Mouse (Mus musculus) embryonic facial prominence, embryonic 10.5 days (tissue): Measurements from ENCODE around the gene Kif20b. TPM values are rescaled to one million over a fixed set of nuclear protein-coding genes. Genes with fewer than 3 reads are reported as not detected.
A peak's percentile ranks its signal among the peaks of the same experiment; 100 is the strongest.

ENCODE experiments used
- DNase-seq: peaks from one replicate; pipeline ENCODE4 v3.0.0-alpha.2; 2017; ENCODE audit warnings: low spot score
- H3K27ac ChIP-seq: fragments of 300-500 bp; sonication (generic); replicated peaks from 2 replicates; pipeline ENCODE4 v1.5.1; 2016; ENCODE audit warnings: mild to moderate bottlenecking
- H3K27me3 ChIP-seq: fragments of 300-500 bp; sonication (generic); replicated peaks from 2 replicates; pipeline ENCODE4 v1.6.1; 2016; ENCODE audit warnings: low read depth, mild to moderate bottlenecking; ENCODE audit not compliant: poor library complexity, severe bottlenecking
- H3K36me3 ChIP-seq: fragments of 300-500 bp; sonication (generic); replicated peaks from 2 replicates; pipeline ENCODE4 v1.6.1; 2016; ENCODE audit warnings: mild to moderate bottlenecking, moderate library complexity
- H3K4me1 ChIP-seq: fragments of 300-500 bp; sonication (generic); 2 replicates; pipeline ENCODE4 v1.6.1; 2016
- H3K4me3 ChIP-seq: fragments of 300-500 bp; sonication (generic); 2 replicates; pipeline ENCODE4 v1.5.1; 2016; ENCODE audit warnings: mild to moderate bottlenecking, moderate library complexity
- H3K9me3 ChIP-seq: fragments of 300-500 bp; sonication (generic); 2 replicates; pipeline ENCODE4 v1.6.1; 2016; ENCODE audit warnings: mild to moderate bottlenecking
- WGBS: fragments of 180-500 bp; shearing (Covaris S2); methylation state at CpG from one replicate; pipeline ENCODE4 v1.1.7; 2016; 5-methylcytosine and 5-hydroxymethylcytosine counted together
- polyA plus RNA-seq: library from polyadenylated mRNA; unstranded; fragments of >200 nt; fragmentation: Nextera tagmentation; extraction: Ambion mirVana; gene quantifications from 2 replicates; pipeline ENCODE4 v1.2.1, GENCODE M21; 2016

Gene Kif20b
- polyA plus RNA-seq, result 86.6 and 89.8 TPM in 2 replicates

DNA sequence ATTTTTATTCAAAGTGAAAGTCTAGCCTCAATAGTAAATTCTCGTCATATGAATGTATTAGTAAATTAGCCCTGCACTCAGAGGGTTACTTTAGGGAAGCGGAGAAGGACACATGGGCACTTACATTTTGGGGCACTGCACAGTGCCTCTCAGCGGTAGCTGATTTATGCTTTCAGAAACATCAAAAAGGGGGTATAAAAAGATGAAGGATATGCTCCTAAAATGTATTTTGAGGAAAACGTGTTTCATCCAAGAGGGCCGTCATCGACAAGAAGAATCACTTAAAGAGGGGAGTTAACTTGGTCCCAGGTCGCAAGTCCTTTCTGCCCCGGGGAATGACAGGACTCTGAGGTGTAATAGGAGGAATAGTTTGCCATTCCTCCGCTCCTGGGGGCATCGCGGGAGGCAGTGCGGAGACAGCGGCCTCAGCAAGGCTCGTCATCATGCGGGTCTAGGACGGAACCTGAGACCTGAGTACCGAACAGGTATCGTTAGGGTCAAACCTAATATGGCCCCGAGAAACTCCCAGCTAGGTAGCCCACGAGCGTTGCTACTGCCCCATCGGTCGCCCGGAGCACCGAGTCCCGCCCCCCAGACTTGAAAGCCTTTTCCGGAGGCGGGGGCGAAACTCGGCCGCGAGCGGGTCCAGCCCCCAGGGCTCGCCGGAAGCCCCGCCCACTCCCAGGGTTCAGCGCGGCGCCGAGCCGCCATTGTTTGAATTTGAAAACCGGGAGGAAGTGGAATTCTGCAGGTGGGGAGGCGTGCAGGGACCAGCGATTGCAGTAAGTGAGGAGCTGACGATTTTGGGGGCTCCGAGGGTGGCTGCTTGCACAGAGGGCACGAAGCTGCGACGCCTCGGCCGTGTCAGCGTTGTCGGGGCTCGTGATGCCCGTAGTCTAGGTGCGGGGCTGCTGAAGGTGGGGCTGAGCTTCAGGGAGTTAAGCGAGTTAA lies at the start of gene Kif20b:
Gene Kif20b (plus strand): TSS at position 710 of the 951 bp plus-strand sequence.
- Histone ChIP-seq H3K27me3 (no peaks in the 10 kb centered on the region), H3K4me1 (0 out of 2 replicates have a peak, but pooled peaks cover 2% of the 10 kb centered on the region), H3K27ac (peak within 1 kb of the TSS; percentile 91), H3K36me3 (peaks cover 28% of the 10 kb centered on the region), H3K9me3 (no peaks in the 10 kb centered on the region), H3K4me3 (peak within 1 kb of the TSS; percentile 89)
- under 1% methylated on average over 57 of the region's 57 CpGs for WGBS
- DNase-seq, result peak; percentile 95

DNA sequence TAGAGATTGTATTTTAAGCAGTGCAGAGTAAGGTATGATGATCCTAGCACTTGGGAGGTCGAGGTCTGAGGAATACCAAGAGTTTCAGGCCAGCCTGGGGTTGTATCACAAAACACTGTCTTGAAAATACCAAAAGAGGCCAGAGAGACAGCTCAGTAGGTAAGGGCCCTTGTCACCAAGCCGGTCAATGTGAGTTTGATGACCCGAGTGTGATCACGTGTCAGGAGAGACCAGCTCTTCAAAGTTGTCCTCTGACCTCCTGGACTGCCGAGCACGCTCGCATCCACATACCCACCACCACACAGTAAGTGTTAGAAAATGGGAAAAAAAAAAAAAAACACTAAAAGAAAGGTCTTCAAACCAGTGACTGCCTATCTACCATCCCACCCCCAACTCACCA lies 45.5 kb upstream of the Kif20b start:
- Histone ChIP-seq H3K4me1 (peaks cover 24% of the 10 kb centered on the region), H3K27ac (no peak overlapping the region), H3K4me3 (no peak overlapping the region), H3K36me3 (no peaks in the 10 kb centered on the region), H3K27me3 (0 out of 2 replicates have a peak, but pooled peaks cover 3% of the 10 kb centered on the region), H3K9me3 (no peaks in the 10 kb centered on the region)
- WGBS, result 84% methylated on average over 7 of the region's 7 CpGs
- DNase-seq, result no peak

- H3K4me3 ChIP-seq, result peak overlapping the region; percentile 90
- peak; percentile 87 for DNase-seq
- H3K36me3 ChIP-seq, result no peaks in the 10 kb centered on the region
- H3K4me1 ChIP-seq, result peaks cover 24% of the 10 kb centered on the region
- 0 out of 2 replicates have a peak, but pooled peaks cover 3% of the 10 kb centered on the region for H3K27me3 ChIP-seq
- peak overlapping the region; percentile 98 for H3K27ac ChIP-seq
- no peaks in the 10 kb centered on the region for H3K9me3 ChIP-seq
- WGBS, result under 1% methylated on average over 45 of the region's 45 CpGs
Measured at GRCm38 (mm10) chr19:34877898-34878602, 44.1 kb upstream of the Kif20b start.

- DNase-seq, result peak; percentile 85
- Histone ChIP-seq H3K36me3 (no peaks in the 10 kb centered on the region), H3K4me3 (peak within 1 kb of the TSS; percentile 90), H3K27ac (peak within 1 kb of the TSS; percentile 98), H3K4me1 (peaks cover 24% of the 10 kb centered on the region), H3K27me3 (0 out of 2 replicates have a peak, but pooled peaks cover 3% of the 10 kb centered on the region), H3K9me3 (no peaks in the 10 kb centered on the region)
- under 1% methylated on average over 96 of the region's 96 CpGs for WGBS
Measured at GRCm38 (mm10) chr19:34878603-34879541, 43.3 kb upstream of the Kif20b start, which contains the start of gene Pank1. TSS of gene Pank1 (minus strand) at chr19:34879455.

- Histone ChIP-seq H3K4me3 (peak overlapping the region; percentile 90), H3K36me3 (no peaks in the 10 kb centered on the region), H3K4me1 (peaks cover 22% of the 10 kb centered on the region), H3K9me3 (no peaks in the 10 kb centered on the region), H3K27ac (peak overlapping the region; percentile 98), H3K27me3 (0 out of 2 replicates have a peak, but pooled peaks cover 3% of the 10 kb centered on the region)
- no peak for DNase-seq
- WGBS, result 30% methylated on average over 6 of the region's 6 CpGs
Measured at GRCm38 (mm10) chr19:34879624-34880023, 42.5 kb upstream of the Kif20b start.

- H3K4me3 ChIP-seq, result no peak overlapping the region
- no peaks in the 10 kb centered on the region for H3K9me3 ChIP-seq
- 0 out of 2 replicates have a peak, but pooled peaks cover 3% of the 10 kb centered on the region for H3K27me3 ChIP-seq
- peaks cover 22% of the 10 kb centered on the region for H3K4me1 ChIP-seq
- no peak for DNase-seq
- no peaks in the 10 kb centered on the region for H3K36me3 ChIP-seq
- 83% methylated on average over 5 of the region's 5 CpGs for WGBS
- H3K27ac ChIP-seq, result no peak overlapping the region
Measured at GRCm38 (mm10) chr19:34881160-34881559, 41.0 kb upstream of the Kif20b start.

DNA sequence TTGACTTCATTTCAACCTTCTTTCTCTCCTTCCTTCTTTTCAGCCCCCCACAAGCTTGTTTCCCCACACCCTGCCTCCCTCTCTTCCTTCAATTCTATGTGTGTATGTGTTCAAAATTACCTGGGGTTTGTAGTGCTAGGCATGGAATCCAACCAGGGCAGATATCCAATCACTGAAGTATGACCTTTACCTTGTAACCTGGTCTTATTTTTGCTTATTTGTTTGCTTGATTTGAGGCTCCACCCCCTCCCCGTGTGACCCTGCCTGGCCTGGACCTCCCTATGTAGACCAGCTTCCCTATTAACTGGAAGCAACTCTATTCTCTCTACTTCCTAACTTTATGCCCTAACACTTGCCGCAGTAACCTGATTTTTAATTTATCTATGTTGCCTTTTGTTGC lies 39.7 kb upstream of the Kif20b start:
- no peak for DNase-seq
- WGBS, result 87% methylated on average over 2 of the region's 2 CpGs
- 0 out of 2 replicates have a peak, but pooled peaks cover 3% of the 10 kb centered on the region for H3K27me3 ChIP-seq
- no peak overlapping the region for H3K4me3 ChIP-seq
- H3K36me3 ChIP-seq, result no peaks in the 10 kb centered on the region
- H3K4me1 ChIP-seq, result peaks cover 13% of the 10 kb centered on the region
- no peak overlapping the region for H3K27ac ChIP-seq
- no peaks in the 10 kb centered on the region for H3K9me3 ChIP-seq

DNA sequence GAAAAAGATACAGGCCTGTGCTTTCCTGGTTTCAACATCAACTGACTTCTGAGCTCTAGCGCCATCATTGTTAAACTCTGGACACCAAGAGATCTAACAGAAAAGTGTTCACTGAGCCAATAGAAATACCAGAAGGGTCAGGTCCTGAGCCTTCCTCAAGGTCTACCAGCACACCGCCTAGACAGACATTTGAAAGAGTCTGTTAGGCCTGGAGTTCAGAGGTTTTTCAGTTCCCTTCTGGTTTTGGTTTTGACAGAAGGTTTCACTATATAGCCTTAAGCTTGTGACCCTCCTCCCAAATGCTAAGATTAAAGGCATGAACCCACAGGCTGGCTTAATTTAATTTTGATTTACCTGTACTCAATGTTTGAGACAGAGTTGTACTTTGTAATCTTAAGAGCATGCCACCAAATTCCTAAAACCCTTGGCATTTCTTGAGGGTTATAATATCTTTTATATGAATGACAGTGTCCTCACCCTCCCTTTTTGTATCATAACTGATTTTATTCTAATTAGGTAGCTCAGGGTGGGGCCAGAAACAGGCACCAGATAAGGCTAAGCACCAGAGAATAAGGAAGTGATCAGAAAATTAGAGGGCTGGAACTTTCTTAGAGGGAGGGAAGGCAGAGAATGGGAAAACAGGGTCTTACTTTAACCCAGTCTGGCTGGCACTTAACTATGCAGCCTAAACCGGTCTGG lies 38.5 kb upstream of the Kif20b start:
- WGBS, result 82% methylated on average over 3 of the region's 3 CpGs
- H3K27ac ChIP-seq, result no peak overlapping the region
- H3K9me3 ChIP-seq, result no peaks in the 10 kb centered on the region
- H3K27me3 ChIP-seq, result 0 out of 2 replicates have a peak, but pooled peaks cover 3% of the 10 kb centered on the region
- H3K36me3 ChIP-seq, result no peaks in the 10 kb centered on the region
- DNase-seq, result no peak
- H3K4me3 ChIP-seq, result no peak overlapping the region
- H3K4me1 ChIP-seq, result peaks cover 10% of the 10 kb centered on the region

DNA sequence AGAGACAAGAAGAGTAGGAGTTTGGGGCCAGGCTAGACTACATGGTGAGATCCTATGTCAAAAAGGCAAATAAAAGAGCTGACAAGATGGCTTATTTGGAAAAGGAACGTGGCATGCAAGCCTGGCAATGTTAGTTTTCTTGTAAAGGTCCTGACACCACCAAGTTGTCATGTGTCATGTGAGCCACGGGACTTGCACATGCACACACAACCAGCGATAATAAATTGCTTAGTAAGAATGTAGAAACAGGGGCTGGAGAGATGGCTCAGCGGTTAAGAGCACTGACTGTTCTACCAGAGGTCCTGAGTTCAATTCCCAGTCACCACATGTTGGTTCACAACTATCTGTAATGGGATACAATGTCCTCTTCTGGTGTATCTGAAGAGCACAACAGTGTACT lies 35.8 kb upstream of the Kif20b start:
- H3K4me3 ChIP-seq, result no peak overlapping the region
- no peaks in the 10 kb centered on the region for H3K27me3 ChIP-seq
- H3K36me3 ChIP-seq, result no peaks in the 10 kb centered on the region
- DNase-seq, result no peak
- no peaks in the 10 kb centered on the region for H3K9me3 ChIP-seq
- 82% methylated on average over 4 of the region's 4 CpGs for WGBS
- H3K27ac ChIP-seq, result no peak overlapping the region
- H3K4me1 ChIP-seq, result no peaks in the 10 kb centered on the region

GRCm38 (mm10) chr19:34890981-34891380 lies 31.2 kb upstream of the Kif20b start:
- H3K27ac ChIP-seq, result no peak overlapping the region
- H3K4me3 ChIP-seq, result no peak overlapping the region
- no peaks in the 10 kb centered on the region for H3K36me3 ChIP-seq
- 69% methylated on average over 3 of the region's 3 CpGs for WGBS
- H3K4me1 ChIP-seq, result no peaks in the 10 kb centered on the region
- no peaks in the 10 kb centered on the region for H3K27me3 ChIP-seq
- DNase-seq, result no peak
- H3K9me3 ChIP-seq, result no peaks in the 10 kb centered on the region

GRCm38 (mm10) chr19:34891590-34891989 lies 30.6 kb upstream of the Kif20b start:
- H3K4me1 ChIP-seq, result no peaks in the 10 kb centered on the region
- H3K27ac ChIP-seq, result no peak overlapping the region
- H3K4me3 ChIP-seq, result no peak overlapping the region
- WGBS, result 81% methylated on average over 1 of the region's 1 CpGs
- no peak for DNase-seq
- H3K9me3 ChIP-seq, result no peaks in the 10 kb centered on the region
- H3K36me3 ChIP-seq, result no peaks in the 10 kb centered on the region
- H3K27me3 ChIP-seq, result no peaks in the 10 kb centered on the region
